Mouse (Mus musculus): ENCODE results near the gene Megf8. TPM values are rescaled to one million over a fixed set of nuclear protein-coding genes. Genes with fewer than 3 reads are reported as not detected.

The Megf8 gene
- total RNA-seq, 1 experiment, result 47.5 TPM

DNA sequence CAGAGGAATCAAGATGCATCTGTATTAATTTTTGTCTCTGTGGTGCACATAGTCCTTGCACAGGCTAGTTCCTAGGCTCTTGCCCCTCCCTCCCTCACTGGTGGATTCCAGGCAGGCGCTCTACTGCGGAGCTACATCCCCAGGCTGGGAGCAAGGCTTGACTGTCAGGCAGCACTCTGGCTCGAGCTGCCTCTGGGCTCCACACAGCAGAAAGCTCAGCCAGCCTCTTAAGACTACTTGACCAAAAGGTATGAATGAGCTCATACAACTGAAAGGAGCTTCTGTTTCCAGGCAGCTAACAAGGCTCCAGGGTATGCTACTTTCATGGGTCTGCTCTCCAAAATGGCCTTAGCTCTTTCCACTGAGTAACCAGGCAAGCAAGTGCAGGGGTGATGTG lies 64.3 kb downstream of the Megf8 start:
- no peaks in the 10 kb centered on the region for H3K9me3 ChIP-seq (ENCODE audit: control insufficient read depth, insufficient read depth, low read depth, low read length)
- peaks cover 0 to 15% of the 10 kb centered on the region in 2 experiments; a peak in 2 of 4 replicates for H3K4me1 ChIP-seq (ENCODE audit: control insufficient read depth in 2 of 2, insufficient read depth in 2 of 2, low read length in 2 of 2, poor library complexity in 1 of 2)
- no peak overlapping the region for H3K27ac ChIP-seq (ENCODE audit: insufficient read depth, low read depth, low read length, poor library complexity, severe bottlenecking)
- H3K36me3 ChIP-seq (ENCODE audit: control insufficient read depth, insufficient read depth, low read length, poor library complexity, severe bottlenecking), result no peaks in the 10 kb centered on the region; the same call in 1 of the 2 replicates
- H3K4me3 ChIP-seq (ENCODE audit: insufficient read depth in 1 of 2, low read depth in 1 of 2, low read length in 2 of 2, poor library complexity in 1 of 2, severe bottlenecking in 1 of 2), result no peak overlapping the region
- H3K9ac ChIP-seq (ENCODE audit: insufficient read depth, low read depth, low read length, poor library complexity, severe bottlenecking), result no peak overlapping the region
- in situ Hi-C loops (cut with MboI; ENCODE audit: low sequenced_read_pairs in 2 of 2, unreplicated experiment in 2 of 2), result no loop called here
- no peak for TF ChIP-seq CHD2 (IDR thresholded peaks at IDR 0.05; ENCODE audit: low read depth, low read length)
- TF ChIP-seq ZC3H11A (IDR thresholded peaks at IDR 0.05; ENCODE audit: borderline replicate concordance, low read depth, low read length), result no peak
- no peak for DNase-seq (ENCODE audit: low read depth, low spot score)

DNA sequence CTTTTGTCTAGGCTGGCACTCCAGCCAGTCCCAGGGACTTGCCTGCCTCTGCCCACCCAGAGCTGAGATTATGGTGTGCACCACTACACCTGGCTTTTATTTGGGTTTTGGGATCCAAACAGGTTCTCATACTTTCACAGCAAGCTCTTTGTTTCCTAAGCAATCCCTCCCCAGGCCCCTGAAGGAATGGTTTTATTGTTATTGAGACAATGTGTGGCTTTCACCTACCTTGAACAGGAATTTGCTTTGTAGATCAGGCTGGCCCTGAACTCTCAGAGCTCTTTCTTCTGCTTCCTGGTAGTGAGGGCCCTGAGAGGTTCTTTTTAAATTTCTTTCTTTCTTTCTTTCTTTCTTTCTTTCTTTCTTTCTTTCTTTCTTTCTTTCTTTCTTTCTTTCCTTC lies 65.6 kb downstream of the Megf8 start:
- Histone ChIP-seq H3K36me3 (ENCODE audit: control insufficient read depth, insufficient read depth, low read length, poor library complexity, severe bottlenecking) (no peaks in the 10 kb centered on the region; the same call in 1 of the 2 replicates), H3K4me1 (ENCODE audit: control insufficient read depth in 2 of 2, insufficient read depth in 2 of 2, low read length in 2 of 2, poor library complexity in 1 of 2) (peaks cover 0 to 6% of the 10 kb centered on the region in 2 experiments; a peak in 2 of 4 replicates)
- in situ Hi-C loops (cut with MboI; ENCODE audit: low sequenced_read_pairs in 2 of 2, unreplicated experiment in 2 of 2), result no loop called here

GRCm38 (mm10) chr7:25383385-25383784 lies 66.4 kb downstream of the Megf8 start:
- Histone ChIP-seq H3K4me1 (ENCODE audit: control insufficient read depth in 2 of 2, insufficient read depth in 2 of 2, low read length in 2 of 2, poor library complexity in 1 of 2) (peaks cover 0 to 6% of the 10 kb centered on the region in 2 experiments; a peak in 2 of 4 replicates), H3K36me3 (ENCODE audit: control insufficient read depth, insufficient read depth, low read length, poor library complexity, severe bottlenecking) (no peaks in the 10 kb centered on the region; the same call in 1 of the 2 replicates), H3K4me3 (ENCODE audit: insufficient read depth in 1 of 2, low read depth in 1 of 2, low read length in 2 of 2, poor library complexity in 1 of 2, severe bottlenecking in 1 of 2) (no peak overlapping the region), H3K9ac (ENCODE audit: insufficient read depth, low read depth, low read length, poor library complexity, severe bottlenecking) (no peak overlapping the region), H3K9me3 (ENCODE audit: control insufficient read depth, insufficient read depth, low read depth, low read length) (no peaks in the 10 kb centered on the region), H3K27ac (ENCODE audit: insufficient read depth, low read depth, low read length, poor library complexity, severe bottlenecking) (no peak overlapping the region)
- no peak for DNase-seq (ENCODE audit: low read depth, low spot score)
- TF ChIP-seq CHD2 (IDR thresholded peaks at IDR 0.05; ENCODE audit: low read depth, low read length), result no peak
- no peak for TF ChIP-seq MAFK (IDR thresholded peaks at IDR 0.05; ENCODE audit: insufficient read depth, low read depth, low read length)
- no peak for TF ChIP-seq ZC3H11A (IDR thresholded peaks at IDR 0.05; ENCODE audit: borderline replicate concordance, low read depth, low read length)
- no peak for TF ChIP-seq ZNF384 (IDR thresholded peaks at IDR 0.05; ENCODE audit: low read depth, low read length)
- TF ChIP-seq HCFC1 (IDR thresholded peaks at IDR 0.05; ENCODE audit: borderline replicate concordance, insufficient read depth, low read length), result no peak
- in situ Hi-C loops (cut with MboI; ENCODE audit: low sequenced_read_pairs in 2 of 2, unreplicated experiment in 2 of 2), result no loop called here

More for the DNA sequence above, 65.6 kb downstream of the Megf8 start:
- no peak for TF ChIP-seq MAFK (IDR thresholded peaks at IDR 0.05; ENCODE audit: insufficient read depth, low read depth, low read length)
- Histone ChIP-seq H3K27ac (ENCODE audit: insufficient read depth, low read depth, low read length, poor library complexity, severe bottlenecking) (no peak overlapping the region), H3K9ac (ENCODE audit: insufficient read depth, low read depth, low read length, poor library complexity, severe bottlenecking) (no peak overlapping the region), H3K4me3 (ENCODE audit: insufficient read depth in 1 of 2, low read depth in 1 of 2, low read length in 2 of 2, poor library complexity in 1 of 2, severe bottlenecking in 1 of 2) (no peak overlapping the region), H3K9me3 (ENCODE audit: control insufficient read depth, insufficient read depth, low read depth, low read length) (no peaks in the 10 kb centered on the region)
- no peak for DNase-seq (ENCODE audit: low read depth, low spot score)

DNA sequence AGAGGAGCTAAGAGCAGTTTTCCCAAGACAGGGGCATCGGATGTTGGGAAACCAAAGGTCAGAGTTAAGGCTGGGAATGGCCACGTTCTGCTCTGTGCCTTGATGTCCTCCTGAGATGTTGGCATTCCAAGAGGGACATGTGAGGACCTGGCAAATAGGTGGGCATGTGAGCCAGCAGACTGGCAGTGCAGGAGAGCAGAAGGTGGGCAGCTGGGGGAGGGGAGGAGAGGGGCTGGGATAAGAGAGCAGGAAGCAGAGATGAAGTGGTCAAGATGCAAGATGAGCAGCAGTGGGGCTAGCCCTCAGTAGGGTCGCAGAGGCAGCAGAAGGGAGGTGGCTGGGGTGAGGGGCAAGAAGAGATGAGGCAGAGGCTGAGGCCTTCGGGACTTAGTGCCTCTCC lies 66.9 kb downstream of the Megf8 start:
- in situ Hi-C loops (cut with MboI; ENCODE audit: low sequenced_read_pairs in 2 of 2, unreplicated experiment in 2 of 2), result no loop called here
- no peak overlapping the region for H3K4me3 ChIP-seq (ENCODE audit: insufficient read depth in 1 of 2, low read depth in 1 of 2, low read length in 2 of 2, poor library complexity in 1 of 2, severe bottlenecking in 1 of 2)
- H3K36me3 ChIP-seq (ENCODE audit: control insufficient read depth, insufficient read depth, low read length, poor library complexity, severe bottlenecking), result no peaks in the 10 kb centered on the region; the same call in 1 of the 2 replicates
- no peak overlapping the region for H3K27ac ChIP-seq (ENCODE audit: insufficient read depth, low read depth, low read length, poor library complexity, severe bottlenecking)
- TF ChIP-seq ZNF384 (IDR thresholded peaks at IDR 0.05; ENCODE audit: low read depth, low read length) (no peak), CHD2 (IDR thresholded peaks at IDR 0.05; ENCODE audit: low read depth, low read length) (no peak), HCFC1 (IDR thresholded peaks at IDR 0.05; ENCODE audit: borderline replicate concordance, insufficient read depth, low read length) (no peak), MAFK (IDR thresholded peaks at IDR 0.05; ENCODE audit: insufficient read depth, low read depth, low read length) (no peak), ZC3H11A (IDR thresholded peaks at IDR 0.05; ENCODE audit: borderline replicate concordance, low read depth, low read length) (no peak)
- no peaks in the 10 kb centered on the region for H3K9me3 ChIP-seq (ENCODE audit: control insufficient read depth, insufficient read depth, low read depth, low read length)
- H3K9ac ChIP-seq (ENCODE audit: insufficient read depth, low read depth, low read length, poor library complexity, severe bottlenecking), result no peak overlapping the region
- H3K4me1 ChIP-seq (ENCODE audit: control insufficient read depth in 2 of 2, insufficient read depth in 2 of 2, low read length in 2 of 2, poor library complexity in 1 of 2), result peaks cover 0 to 6% of the 10 kb centered on the region in 2 experiments; a peak in 2 of 4 replicates
- no peak for DNase-seq (ENCODE audit: low read depth, low spot score)

DNA sequence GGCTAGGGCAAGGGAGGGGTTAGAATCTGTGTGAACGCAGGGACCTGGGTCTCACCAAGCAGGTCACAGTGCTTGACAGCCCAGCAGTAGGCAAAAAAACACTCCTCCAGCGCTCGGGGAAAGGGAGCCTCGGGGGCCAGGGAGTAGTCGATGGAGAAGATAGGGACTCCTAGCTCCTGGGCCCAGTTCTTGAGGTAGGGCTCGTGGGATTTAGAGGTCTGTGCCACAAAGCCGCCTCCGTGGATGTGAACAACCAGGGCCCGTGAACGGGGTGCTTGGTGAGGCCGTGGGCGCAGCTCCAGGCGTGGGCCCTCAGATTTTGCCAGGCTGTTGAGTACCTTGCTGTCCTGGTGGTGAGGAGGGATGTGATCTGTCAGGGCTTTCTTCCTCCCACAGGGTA lies 67.4 kb downstream of the Megf8 start:
- no peak overlapping the region for H3K4me3 ChIP-seq (ENCODE audit: insufficient read depth in 1 of 2, low read depth in 1 of 2, low read length in 2 of 2, poor library complexity in 1 of 2, severe bottlenecking in 1 of 2)
- no peak for DNase-seq (ENCODE audit: low read depth, low spot score)
- no peaks in the 10 kb centered on the region; the same call in 1 of the 2 replicates for H3K36me3 ChIP-seq (ENCODE audit: control insufficient read depth, insufficient read depth, low read length, poor library complexity, severe bottlenecking)
- no peak overlapping the region for H3K27ac ChIP-seq (ENCODE audit: insufficient read depth, low read depth, low read length, poor library complexity, severe bottlenecking)
- in situ Hi-C loops (cut with MboI; ENCODE audit: low sequenced_read_pairs in 2 of 2, unreplicated experiment in 2 of 2), result no loop called here
- TF ChIP-seq CHD2 (IDR thresholded peaks at IDR 0.05; ENCODE audit: low read depth, low read length), result no peak
- no peak for TF ChIP-seq HCFC1 (IDR thresholded peaks at IDR 0.05; ENCODE audit: borderline replicate concordance, insufficient read depth, low read length)
- no peak for TF ChIP-seq MAFK (IDR thresholded peaks at IDR 0.05; ENCODE audit: insufficient read depth, low read depth, low read length)
- TF ChIP-seq ZNF384 (IDR thresholded peaks at IDR 0.05; ENCODE audit: low read depth, low read length), result no peak
- no peak for TF ChIP-seq ZC3H11A (IDR thresholded peaks at IDR 0.05; ENCODE audit: borderline replicate concordance, low read depth, low read length)
- no peak overlapping the region for H3K9ac ChIP-seq (ENCODE audit: insufficient read depth, low read depth, low read length, poor library complexity, severe bottlenecking)
- H3K9me3 ChIP-seq (ENCODE audit: control insufficient read depth, insufficient read depth, low read depth, low read length), result no peaks in the 10 kb centered on the region
- peaks cover 0 to 6% of the 10 kb centered on the region in 2 experiments; a peak in 2 of 4 replicates for H3K4me1 ChIP-seq (ENCODE audit: control insufficient read depth in 2 of 2, insufficient read depth in 2 of 2, low read length in 2 of 2, poor library complexity in 1 of 2)
